Mouse (Mus musculus): Measurements from ENCODE around the gene Cd2. TPM values are rescaled to one million over a fixed set of nuclear protein-coding genes. Genes with fewer than 3 reads are reported as not detected.

Cd2 gene
- polyA plus RNA-seq, 1 experiment from 2014 or later = not detected

DNA sequence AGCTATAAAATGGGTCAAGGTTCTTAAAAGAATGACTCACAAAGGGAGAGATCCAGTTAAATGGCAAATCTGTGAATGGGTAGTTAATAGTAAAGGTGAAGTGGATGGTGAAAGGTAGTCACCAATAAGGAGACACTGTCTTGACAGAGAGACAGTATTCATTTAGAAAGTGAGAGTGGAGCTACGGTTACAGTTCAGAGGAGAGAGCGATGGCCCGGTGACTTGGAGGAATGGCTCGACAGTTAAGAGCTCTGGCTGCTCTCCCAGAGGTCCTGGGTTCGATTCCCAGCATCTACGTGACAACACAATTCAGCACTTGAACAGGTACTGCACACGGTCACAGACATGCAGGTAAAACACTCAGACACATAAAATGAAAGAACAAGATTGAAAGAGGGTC, 2.3 kb upstream of the Cd2 start:
- 91% methylated on average over 7 of the region's 7 CpGs for WGBS
- no peak overlapping the region for H3K4me3 ChIP-seq (ENCODE audit: low read depth, low read length)
- H3K27ac ChIP-seq (replicated peaks; ENCODE audit: low read depth, low read length) = no peak overlapping the region
- no peaks in the 10 kb centered on the region for H3K9me3 ChIP-seq (replicated peaks; ENCODE audit: control insufficient read depth, low read length)
- no peak for ATAC-seq (replicated peaks; ENCODE audit: insufficient number of reproducible peaks, low FRiP score, low TSS enrichment, low read depth)
- no peaks in the 10 kb centered on the region for H3K4me1 ChIP-seq (ENCODE audit: control insufficient read depth, insufficient read depth, low read length)
- no peaks in the 10 kb centered on the region for H3K27me3 ChIP-seq (ENCODE audit: control insufficient read depth, insufficient read depth, low read length)
- no peak overlapping the region for H3K9ac ChIP-seq (replicated peaks; ENCODE audit: low read length)
- no peak overlapping the region for H3K4me2 ChIP-seq (ENCODE audit: low read depth, low read length)
- no peaks in the 10 kb centered on the region for H3K36me3 ChIP-seq (replicated peaks; ENCODE audit: control insufficient read depth, insufficient read depth, low read depth, low read length)
- no peak for DNase-seq (ENCODE audit: low spot score)

DNA sequence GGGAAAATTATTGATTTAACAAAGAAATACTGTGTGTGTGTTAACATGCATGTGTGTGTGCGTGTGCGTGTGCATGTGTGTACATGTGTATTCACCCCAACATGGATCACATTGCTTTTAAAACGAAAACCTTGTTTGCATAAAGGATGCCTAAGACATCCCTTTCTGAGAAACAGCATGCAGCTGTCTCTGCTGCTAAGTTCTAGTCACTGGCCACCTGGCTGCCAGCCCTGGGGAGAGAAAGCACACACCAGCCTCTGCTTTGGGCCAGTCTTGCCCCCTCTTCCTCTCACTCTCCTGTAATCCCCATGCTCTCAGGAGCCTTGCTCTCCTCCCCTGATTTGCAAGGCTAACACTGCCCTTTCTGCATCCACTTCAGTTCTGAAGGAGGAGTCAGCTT, 1.7 kb upstream of the Cd2 start:
- 87% methylated on average over 3 of the region's 3 CpGs for WGBS
- DNase-seq (ENCODE audit: low spot score) = no peak
- H3K9me3 ChIP-seq (replicated peaks; ENCODE audit: control insufficient read depth, low read length) = no peaks in the 10 kb centered on the region
- H3K27me3 ChIP-seq (ENCODE audit: control insufficient read depth, insufficient read depth, low read length) = no peaks in the 10 kb centered on the region
- H3K4me1 ChIP-seq (ENCODE audit: control insufficient read depth, insufficient read depth, low read length) = no peaks in the 10 kb centered on the region
- no peak overlapping the region for H3K4me2 ChIP-seq (ENCODE audit: low read depth, low read length)
- no peak overlapping the region for H3K4me3 ChIP-seq (ENCODE audit: low read depth, low read length)
- no peak overlapping the region for H3K27ac ChIP-seq (replicated peaks; ENCODE audit: low read depth, low read length)
- ATAC-seq (replicated peaks; ENCODE audit: insufficient number of reproducible peaks, low FRiP score, low TSS enrichment, low read depth) = no peak
- no peaks in the 10 kb centered on the region for H3K36me3 ChIP-seq (replicated peaks; ENCODE audit: control insufficient read depth, insufficient read depth, low read depth, low read length)
- no peak overlapping the region for H3K9ac ChIP-seq (replicated peaks; ENCODE audit: low read length)

DNA sequence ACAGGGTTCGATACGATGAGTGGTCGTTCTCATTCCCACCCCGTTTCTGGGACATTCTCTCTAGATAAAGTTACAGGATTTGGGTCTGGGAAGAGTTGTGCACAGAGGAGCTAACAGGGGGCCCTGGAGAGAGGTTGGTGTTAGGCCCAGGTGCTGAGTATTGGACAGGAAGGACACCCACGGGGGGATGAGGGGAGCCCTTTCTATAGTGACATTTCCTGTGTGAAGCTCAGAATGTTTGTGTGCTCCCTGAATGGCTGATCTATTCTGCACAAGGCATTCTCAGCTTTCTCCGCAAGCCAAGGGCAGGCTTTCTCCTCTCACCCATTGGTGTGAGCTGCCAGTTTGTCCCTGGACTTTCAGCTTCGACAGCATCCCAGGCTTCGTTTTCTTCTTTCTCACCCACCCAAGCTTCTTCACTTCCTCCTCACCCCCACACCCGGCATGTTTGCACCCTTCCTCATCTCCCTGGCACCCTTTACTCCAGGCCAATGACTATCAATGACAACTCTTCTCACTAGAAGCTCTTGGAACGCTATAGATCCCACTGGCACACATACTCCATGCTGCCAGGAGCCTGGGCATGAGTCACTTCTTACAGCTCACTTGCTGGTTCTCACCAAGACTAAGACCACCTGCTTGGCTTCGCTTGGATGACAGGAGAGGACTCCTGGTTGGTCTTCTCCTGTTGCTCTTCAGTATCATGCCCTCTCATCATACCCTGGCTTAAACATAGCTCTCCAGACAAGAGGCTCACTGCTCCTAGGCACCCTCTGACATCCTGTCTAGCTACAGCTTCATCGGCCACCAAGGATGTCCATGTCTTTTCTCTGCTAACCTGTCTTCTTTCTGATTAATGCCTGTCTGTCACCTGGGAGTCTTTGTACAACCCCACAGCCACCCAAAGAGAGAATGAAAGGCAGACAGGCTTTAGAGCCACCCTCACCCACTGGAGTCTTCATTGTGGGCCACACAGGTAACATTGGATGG, 1.1 kb downstream of the Cd2 start:
- no peak for DNase-seq (ENCODE audit: low spot score)
- Histone ChIP-seq H3K9ac (replicated peaks; ENCODE audit: low read length) (no peak overlapping the region), H3K36me3 (replicated peaks; ENCODE audit: control insufficient read depth, insufficient read depth, low read depth, low read length) (no peaks in the 10 kb centered on the region), H3K27ac (replicated peaks; ENCODE audit: low read depth, low read length) (no peak overlapping the region), H3K9me3 (replicated peaks; ENCODE audit: control insufficient read depth, low read length) (no peaks in the 10 kb centered on the region), H3K4me2 (ENCODE audit: low read depth, low read length) (no peak overlapping the region), H3K4me3 (ENCODE audit: low read depth, low read length) (no peak overlapping the region), H3K27me3 (ENCODE audit: control insufficient read depth, insufficient read depth, low read length) (no peaks in the 10 kb centered on the region), H3K4me1 (ENCODE audit: control insufficient read depth, insufficient read depth, low read length) (peaks cover 5% of the 10 kb centered on the region; the same call in 1 of the 2 replicates)
- ATAC-seq (replicated peaks; ENCODE audit: insufficient number of reproducible peaks, low FRiP score, low TSS enrichment, low read depth) = no peak
- WGBS = 89% methylated on average over 12 of the region's 12 CpGs

- H3K36me3 ChIP-seq (replicated peaks; ENCODE audit: control insufficient read depth, insufficient read depth, low read depth, low read length) = no peaks in the 10 kb centered on the region
- no peak for ATAC-seq (replicated peaks; ENCODE audit: insufficient number of reproducible peaks, low FRiP score, low TSS enrichment, low read depth)
- no peak overlapping the region for H3K4me2 ChIP-seq (ENCODE audit: low read depth, low read length)
- 94% methylated on average over 12 of the region's 12 CpGs for WGBS
- DNase-seq (ENCODE audit: low spot score) = no peak
- no peaks in the 10 kb centered on the region for H3K9me3 ChIP-seq (replicated peaks; ENCODE audit: control insufficient read depth, low read length)
- no peak overlapping the region for H3K4me3 ChIP-seq (ENCODE audit: low read depth, low read length)
- H3K27me3 ChIP-seq (ENCODE audit: control insufficient read depth, insufficient read depth, low read length) = no peaks in the 10 kb centered on the region
- no peak overlapping the region for H3K9ac ChIP-seq (replicated peaks; ENCODE audit: low read length)
- H3K4me1 ChIP-seq (ENCODE audit: control insufficient read depth, insufficient read depth, low read length) = peaks cover 8% of the 10 kb centered on the region; the same call in 1 of the 2 replicates
- no peak overlapping the region for H3K27ac ChIP-seq (replicated peaks; ENCODE audit: low read depth, low read length)
Measured at GRCm38 (mm10) chr3:101285851-101286250, 1.9 kb downstream of the Cd2 start.

- Histone ChIP-seq H3K9ac (replicated peaks; ENCODE audit: low read length) (no peak overlapping the region), H3K36me3 (replicated peaks; ENCODE audit: control insufficient read depth, insufficient read depth, low read depth, low read length) (no peaks in the 10 kb centered on the region), H3K27ac (replicated peaks; ENCODE audit: low read depth, low read length) (no peak overlapping the region), H3K4me3 (ENCODE audit: low read depth, low read length) (no peak overlapping the region), H3K27me3 (ENCODE audit: control insufficient read depth, insufficient read depth, low read length) (no peaks in the 10 kb centered on the region), H3K4me1 (ENCODE audit: control insufficient read depth, insufficient read depth, low read length) (peaks cover 8% of the 10 kb centered on the region; the same call in 1 of the 2 replicates), H3K4me2 (ENCODE audit: low read depth, low read length) (no peak overlapping the region), H3K9me3 (replicated peaks; ENCODE audit: control insufficient read depth, low read length) (no peaks in the 10 kb centered on the region)
- ATAC-seq (replicated peaks; ENCODE audit: insufficient number of reproducible peaks, low FRiP score, low TSS enrichment, low read depth) (no peak), DNase-seq (ENCODE audit: low spot score) (no peak)
- 87% methylated on average over 5 of the region's 5 CpGs for WGBS
Measured at GRCm38 (mm10) chr3:101285021-101285615, 2.6 kb downstream of the Cd2 start.

DNA sequence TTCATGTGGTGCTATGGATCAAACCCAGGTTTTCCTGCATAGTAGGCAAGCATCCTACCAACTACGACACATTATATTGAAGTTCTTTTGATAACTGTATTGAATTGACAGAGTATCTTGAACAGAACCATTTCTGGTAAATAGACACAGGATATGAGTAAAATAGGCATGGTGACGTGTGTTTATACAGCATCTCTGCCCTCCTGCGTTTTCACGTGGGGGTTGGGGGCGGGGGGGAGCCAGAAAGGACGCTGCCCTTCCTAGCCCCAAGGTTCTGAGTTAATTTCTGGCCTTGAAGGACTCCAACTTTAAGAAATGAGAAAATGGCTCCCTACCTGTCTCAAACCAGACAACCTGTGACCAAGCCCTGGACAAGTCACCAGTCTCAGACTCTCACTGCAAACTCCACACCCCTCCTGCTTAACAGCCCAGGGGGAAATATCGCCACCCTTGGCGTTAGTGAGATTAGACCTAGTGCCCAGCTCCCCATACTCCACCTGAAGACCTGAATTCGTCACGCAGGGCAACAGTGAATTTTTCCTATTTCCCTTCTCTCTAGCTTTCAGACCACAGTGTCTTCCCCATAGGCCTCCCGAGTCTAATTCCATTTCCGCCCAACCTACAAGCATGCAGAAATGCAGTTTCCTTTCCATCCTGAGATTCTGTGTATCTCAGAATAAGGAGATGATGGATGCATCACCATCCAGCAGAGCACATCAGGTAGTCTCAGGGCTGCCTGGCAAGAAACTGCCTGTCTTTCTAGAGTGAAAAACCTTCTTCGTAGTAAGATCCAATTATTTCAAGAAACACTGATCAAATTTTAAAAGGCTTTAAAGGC, 3.7 kb downstream of the Cd2 start:
- no peak overlapping the region for H3K27ac ChIP-seq (replicated peaks; ENCODE audit: low read depth, low read length)
- no peaks in the 10 kb centered on the region for H3K36me3 ChIP-seq (replicated peaks; ENCODE audit: control insufficient read depth, insufficient read depth, low read depth, low read length)
- no peak overlapping the region for H3K9ac ChIP-seq (replicated peaks; ENCODE audit: low read length)
- peaks cover 8% of the 10 kb centered on the region; the same call in 1 of the 2 replicates for H3K4me1 ChIP-seq (ENCODE audit: control insufficient read depth, insufficient read depth, low read length)
- H3K4me2 ChIP-seq (ENCODE audit: low read depth, low read length) = no peak overlapping the region
- ATAC-seq (replicated peaks; ENCODE audit: insufficient number of reproducible peaks, low FRiP score, low TSS enrichment, low read depth) (no peak), DNase-seq (ENCODE audit: low spot score) (no peak)
- WGBS = 90% methylated on average over 13 of the region's 13 CpGs
- H3K27me3 ChIP-seq (ENCODE audit: control insufficient read depth, insufficient read depth, low read length) = no peaks in the 10 kb centered on the region
- H3K9me3 ChIP-seq (replicated peaks; ENCODE audit: control insufficient read depth, low read length) = no peaks in the 10 kb centered on the region
- H3K4me3 ChIP-seq (ENCODE audit: low read depth, low read length) = no peak overlapping the region

DNA sequence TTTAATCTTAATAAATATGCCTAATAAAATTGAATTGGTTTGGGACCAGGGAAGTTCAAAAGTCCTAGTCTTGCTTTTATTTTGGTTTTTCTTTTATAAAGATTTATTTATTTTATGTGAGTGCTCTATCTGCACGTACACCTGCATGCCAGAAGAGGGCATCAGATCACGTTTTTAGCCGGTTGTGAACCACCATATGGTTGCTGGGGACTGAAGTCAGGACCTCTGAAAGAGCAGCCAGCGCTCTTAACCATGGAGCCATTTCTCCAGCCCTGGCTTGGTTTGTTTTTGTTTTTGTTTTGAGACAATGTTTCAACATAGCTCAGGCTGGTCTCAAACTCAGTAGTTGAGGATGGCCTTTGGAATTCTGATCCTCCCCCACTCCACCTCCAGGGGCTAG, 4.3 kb downstream of the Cd2 start:
- 78% methylated on average over 4 of the region's 4 CpGs for WGBS
- no peak overlapping the region for H3K27ac ChIP-seq (replicated peaks; ENCODE audit: low read depth, low read length)
- H3K9me3 ChIP-seq (replicated peaks; ENCODE audit: control insufficient read depth, low read length) = no peaks in the 10 kb centered on the region
- no peak overlapping the region for H3K9ac ChIP-seq (replicated peaks; ENCODE audit: low read length)
- no peak overlapping the region for H3K4me3 ChIP-seq (ENCODE audit: low read depth, low read length)
- H3K27me3 ChIP-seq (ENCODE audit: control insufficient read depth, insufficient read depth, low read length) = no peaks in the 10 kb centered on the region
- ATAC-seq (replicated peaks; ENCODE audit: insufficient number of reproducible peaks, low FRiP score, low TSS enrichment, low read depth) (no peak), DNase-seq (ENCODE audit: low spot score) (no peak)
- H3K4me2 ChIP-seq (ENCODE audit: low read depth, low read length) = no peak overlapping the region
- H3K36me3 ChIP-seq (replicated peaks; ENCODE audit: control insufficient read depth, insufficient read depth, low read depth, low read length) = no peaks in the 10 kb centered on the region
- peaks cover 8% of the 10 kb centered on the region; the same call in 1 of the 2 replicates for H3K4me1 ChIP-seq (ENCODE audit: control insufficient read depth, insufficient read depth, low read length)
